Mouse (Mus musculus) midbrain, postnatal 0 days (tissue): ENCODE measurements at regions not wholly inside any gene's neighbourhood (a gene's known extent, or its start where the extent isn't known, plus 50 kb on each side); places are given as distances from the start of the nearest gene placed in this dataset.

Experiments
- ATAC-seq: fragments of 200-750 bp; cut with Nextera tagmentation; 2 replicates; pipeline ENCODE4 v1.8.0; 2017; ENCODE audit warnings: moderate number of reproducible peaks, mild to moderate bottlenecking, moderate TSS enrichment, moderate library complexity; ENCODE audit not compliant: low FRiP score
- DNase-seq: peaks from one replicate; pipeline ENCODE4 v3.0.0-alpha.2; 2015; ENCODE audit warnings: low spot score
- H3K27ac ChIP-seq: fragments of 300-500 bp; sonication (generic); 2 replicates; pipeline ENCODE4 v1.5.1; 2014; ENCODE audit warnings: low read depth, mild to moderate bottlenecking, low read length, mixed read lengths
- H3K27me3 ChIP-seq: fragments of 300-500 bp; sonication (generic); 2 replicates; pipeline ENCODE4 v1.6.1; 2014; ENCODE audit warnings: low read length, control low read depth, mixed read lengths; ENCODE audit not compliant: insufficient read depth
- H3K36me3 ChIP-seq: fragments of 300-500 bp; sonication (generic); 2 replicates; pipeline ENCODE4 v1.6.1; 2014; ENCODE audit warnings: low read length, control low read depth, mixed read lengths; ENCODE audit not compliant: insufficient read depth
- H3K4me1 ChIP-seq: fragments of 300-500 bp; sonication (generic); 2 replicates; pipeline ENCODE4 v1.6.1; 2014; ENCODE audit warnings: mild to moderate bottlenecking, control low read depth, antibody characterized with exemption, low read length, mixed read lengths; ENCODE audit not compliant: insufficient read depth
- H3K4me2 ChIP-seq: fragments of 300-500 bp; sonication (generic); 2 replicates; pipeline ENCODE4 v1.6.1; 2014; ENCODE audit warnings: low read depth, mild to moderate bottlenecking, low read length, mixed read lengths; ENCODE audit not compliant: poor library complexity, severe bottlenecking
- H3K4me3 ChIP-seq: fragments of 300-500 bp; sonication (generic); 2 replicates; pipeline ENCODE4 v1.5.1; 2014; ENCODE audit warnings: low read depth, mild to moderate bottlenecking, low read length, moderate library complexity
- H3K9ac ChIP-seq: fragments of 300-500 bp; sonication (generic); replicated peaks from 2 replicates; pipeline ENCODE4 v1.6.1; 2014; ENCODE audit warnings: mild to moderate bottlenecking, low read length, moderate library complexity, mixed read lengths; ENCODE audit not compliant: poor library complexity, severe bottlenecking
- H3K9me3 ChIP-seq: fragments of 300-500 bp; sonication (generic); 2 replicates; pipeline ENCODE4 v1.6.1; 2016; ENCODE audit warnings: low read length, control low read depth
- CTCF ChIP-seq: IDR thresholded peaks from 2 replicates; pipeline ENCODE4 v1.5.1; 2016; ENCODE audit warnings: antibody characterized with exemption, mild to moderate bottlenecking
- WGBS: fragments of 180-500 bp; shearing (Covaris S2); extraction: QIAGEN DNeasy Blood & Tissue Kit; methylation state at CpG from one replicate; pipeline ENCODE4 v1.1.7; 2014; 5-methylcytosine and 5-hydroxymethylcytosine counted together

- no peak for TF ChIP-seq CTCF
- Histone ChIP-seq H3K9me3 (no peaks in the 10 kb centered on the region), H3K4me2 (no peak overlapping the region), H3K4me3 (no peak overlapping the region), H3K9ac (no peak overlapping the region), H3K36me3 (no peaks in the 10 kb centered on the region), H3K27ac (0 out of 2 replicates have a peak overlapping the region, but pooled peaks have one; percentile 19), H3K27me3 (no peaks in the 10 kb centered on the region), H3K4me1 (peaks cover 5% of the 10 kb centered on the region; the same call in 1 of the 2 replicates)
- no peak for DNase-seq
- ATAC-seq, result no peak
- 60% methylated on average over 4 of the region's 4 CpGs for WGBS
Measured at GRCm38 (mm10) chr13:46041475-46041874, 76.7 kb upstream of the Atxn1 start.

GRCm38 (mm10) chr13:46040062-46040461, 75.3 kb upstream of the Atxn1 start:
- TF ChIP-seq CTCF, result no peak
- Histone ChIP-seq H3K4me2 (no peak overlapping the region), H3K4me1 (peaks cover 5% of the 10 kb centered on the region; the same call in 1 of the 2 replicates), H3K4me3 (no peak overlapping the region), H3K9ac (no peak overlapping the region), H3K36me3 (no peaks in the 10 kb centered on the region), H3K9me3 (no peaks in the 10 kb centered on the region), H3K27me3 (no peaks in the 10 kb centered on the region), H3K27ac (peak overlapping the region; percentile 47; the same call in 1 of the 2 replicates)
- peak; percentile 52; the same call in 1 of the 2 replicates for ATAC-seq
- peak; percentile 53 for DNase-seq
- WGBS, result 45% methylated on average over 5 of the region's 5 CpGs

- Histone ChIP-seq H3K4me3 (no peak overlapping the region), H3K9me3 (no peaks in the 10 kb centered on the region), H3K27ac (no peak overlapping the region), H3K9ac (no peak overlapping the region), H3K36me3 (no peaks in the 10 kb centered on the region), H3K4me1 (peaks cover 5% of the 10 kb centered on the region; the same call in 1 of the 2 replicates), H3K4me2 (no peak overlapping the region), H3K27me3 (no peaks in the 10 kb centered on the region)
- ATAC-seq (no peak), DNase-seq (no peak)
- 26% methylated on average over 10 of the region's 10 CpGs for WGBS
- no peak for TF ChIP-seq CTCF
Measured at GRCm38 (mm10) chr13:46038441-46039331, 73.9 kb upstream of the Atxn1 start.

GRCm38 (mm10) chr13:46032281-46032680, 67.5 kb upstream of the Atxn1 start:
- H3K4me1 ChIP-seq, result no peaks in the 10 kb centered on the region
- H3K36me3 ChIP-seq, result no peaks in the 10 kb centered on the region
- 79% methylated on average over 2 of the region's 2 CpGs for WGBS
- H3K27ac ChIP-seq, result no peak overlapping the region
- H3K9me3 ChIP-seq, result no peaks in the 10 kb centered on the region
- no peak overlapping the region for H3K4me2 ChIP-seq
- TF ChIP-seq CTCF, result no peak
- DNase-seq (no peak), ATAC-seq (no peak)
- H3K9ac ChIP-seq, result no peak overlapping the region
- no peaks in the 10 kb centered on the region for H3K27me3 ChIP-seq
- no peak overlapping the region for H3K4me3 ChIP-seq

- no peak overlapping the region for H3K4me2 ChIP-seq
- H3K9ac ChIP-seq, result no peak overlapping the region
- H3K4me1 ChIP-seq, result peaks cover 4% of the 10 kb centered on the region; the same call in 1 of the 2 replicates
- H3K27me3 ChIP-seq, result no peaks in the 10 kb centered on the region
- WGBS, result 29% methylated on average over 2 of the region's 2 CpGs
- no peak for TF ChIP-seq CTCF
- ATAC-seq (no peak), DNase-seq (no peak)
- no peaks in the 10 kb centered on the region for H3K36me3 ChIP-seq
- no peak overlapping the region for H3K4me3 ChIP-seq
- H3K27ac ChIP-seq, result no peak overlapping the region
- no peaks in the 10 kb centered on the region for H3K9me3 ChIP-seq
Measured at GRCm38 (mm10) chr13:46026018-46026417, 61.2 kb upstream of the Atxn1 start.

- DNase-seq, result peak; percentile 53
- ATAC-seq, result peak; percentile 52; the same call in 1 of the 2 replicates
- WGBS, result 32% methylated on average over 5 of the region's 5 CpGs
- TF ChIP-seq CTCF, result no peak
- Histone ChIP-seq H3K4me3 (no peak overlapping the region), H3K27ac (no peak overlapping the region), H3K9me3 (no peaks in the 10 kb centered on the region), H3K27me3 (no peaks in the 10 kb centered on the region), H3K9ac (no peak overlapping the region), H3K4me2 (no peak overlapping the region), H3K36me3 (no peaks in the 10 kb centered on the region), H3K4me1 (peaks cover 4% of the 10 kb centered on the region; the same call in 1 of the 2 replicates)
Measured at GRCm38 (mm10) chr13:46023630-46024041, 58.8 kb upstream of the Atxn1 start.
